Mouse (Mus musculus) embryonic facial prominence, embryonic 11.5 days (tissue): ENCODE measurements around the gene Mthfd2l. TPM values are rescaled to one million over a fixed set of nuclear protein-coding genes. Genes with fewer than 3 reads are reported as not detected.

Source experiments
- ATAC-seq: fragments of 200-750 bp; cut with Nextera tagmentation; replicated peaks from 2 replicates; pipeline ENCODE4 v1.8.0; 2017; ENCODE audit warnings: low read depth; ENCODE audit not compliant: insufficient number of reproducible peaks, low FRiP score, low TSS enrichment
- DNase-seq: peaks from one replicate; pipeline ENCODE4 v3.0.0-alpha.2; 2015; ENCODE audit warnings: low spot score
- H3K27ac ChIP-seq: fragments of 300-500 bp; sonication (generic); replicated peaks from 2 replicates; pipeline ENCODE4 v1.5.1; 2014; ENCODE audit warnings: mild to moderate bottlenecking, low read depth, low read length, control low read depth
- H3K27me3 ChIP-seq: fragments of 300-500 bp; sonication (generic); 2 replicates; pipeline ENCODE4 v1.6.1; 2014; ENCODE audit warnings: mild to moderate bottlenecking, low read length, moderate library complexity, mixed read lengths; ENCODE audit not compliant: control insufficient read depth, insufficient read depth
- H3K36me3 ChIP-seq: fragments of 300-500 bp; sonication (generic); replicated peaks from 2 replicates; pipeline ENCODE4 v1.6.1; 2014; ENCODE audit warnings: low read depth, mild to moderate bottlenecking, low read length, moderate library complexity, mixed read lengths; ENCODE audit not compliant: control insufficient read depth, insufficient read depth
- H3K4me1 ChIP-seq: fragments of 300-500 bp; sonication (generic); 2 replicates; pipeline ENCODE4 v1.6.1; 2014; ENCODE audit warnings: low read length, mixed read lengths; ENCODE audit not compliant: control insufficient read depth, insufficient read depth
- H3K4me2 ChIP-seq: fragments of 300-500 bp; sonication (generic); 2 replicates; pipeline ENCODE4 v1.6.1; 2014; ENCODE audit warnings: low read depth, mild to moderate bottlenecking, control low read depth, low read length, moderate library complexity
- H3K4me3 ChIP-seq: fragments of 300-500 bp; sonication (generic); 2 replicates; pipeline ENCODE4 v1.5.1; 2014; ENCODE audit warnings: low read depth, low read length, control low read depth
- H3K9ac ChIP-seq: fragments of 300-500 bp; sonication (generic); replicated peaks from 2 replicates; pipeline ENCODE4 v1.6.1; 2014; ENCODE audit warnings: mild to moderate bottlenecking, control low read depth, low read length
- H3K9me3 ChIP-seq: fragments of 300-500 bp; sonication (generic); replicated peaks from 2 replicates; pipeline ENCODE4 v1.6.1; 2016; ENCODE audit warnings: mild to moderate bottlenecking, low read length, inconsistent platforms, mixed read lengths; ENCODE audit not compliant: control insufficient read depth
- WGBS: fragments of 180-500 bp; shearing (Covaris S2); extraction: QIAGEN DNeasy Blood & Tissue Kit; methylation state at CpG from one replicate; pipeline ENCODE4 v1.1.7; 2014; 5-methylcytosine and 5-hydroxymethylcytosine counted together
- polyA plus RNA-seq: library from polyadenylated mRNA; unstranded; fragments of >200 nt; fragmentation: Nextera tagmentation; extraction: Ambion mirVana; gene quantifications from 2 replicates; pipeline ENCODE4 v1.2.1, GENCODE M21; 2014

Mthfd2l gene
- polyA plus RNA-seq, 1 experiment from 2014 or later = 102 TPM

DNA sequence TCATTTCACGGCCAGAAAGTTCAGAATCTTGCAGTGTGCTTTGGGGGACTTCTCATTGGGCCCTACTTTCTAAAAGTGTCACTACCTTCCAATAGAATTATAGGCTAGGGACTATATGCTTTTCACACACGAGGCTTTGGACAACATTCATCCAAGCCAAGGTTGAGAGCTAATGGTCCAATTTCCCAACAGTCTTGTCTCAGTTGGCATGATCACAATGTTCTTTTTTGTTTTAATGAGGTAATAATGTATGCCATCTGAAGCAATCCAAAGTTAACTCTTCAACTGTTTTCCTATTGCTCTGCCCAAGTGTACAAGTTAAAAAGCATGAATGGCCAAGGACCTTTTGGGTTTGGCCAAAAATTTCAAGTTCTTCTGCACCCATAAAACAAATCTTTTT, 11.4 kb upstream of the Mthfd2l start:
- ATAC-seq (no peak), DNase-seq (no peak)
- Histone ChIP-seq H3K9ac (no peak overlapping the region), H3K9me3 (no peaks in the 10 kb centered on the region), H3K4me1 (no peaks in the 10 kb centered on the region), H3K27ac (no peak overlapping the region), H3K4me3 (no peak overlapping the region), H3K4me2 (no peak overlapping the region), H3K36me3 (no peaks in the 10 kb centered on the region), H3K27me3 (no peaks in the 10 kb centered on the region)
- WGBS = 77% methylated on average over 2 of the region's 2 CpGs

DNA sequence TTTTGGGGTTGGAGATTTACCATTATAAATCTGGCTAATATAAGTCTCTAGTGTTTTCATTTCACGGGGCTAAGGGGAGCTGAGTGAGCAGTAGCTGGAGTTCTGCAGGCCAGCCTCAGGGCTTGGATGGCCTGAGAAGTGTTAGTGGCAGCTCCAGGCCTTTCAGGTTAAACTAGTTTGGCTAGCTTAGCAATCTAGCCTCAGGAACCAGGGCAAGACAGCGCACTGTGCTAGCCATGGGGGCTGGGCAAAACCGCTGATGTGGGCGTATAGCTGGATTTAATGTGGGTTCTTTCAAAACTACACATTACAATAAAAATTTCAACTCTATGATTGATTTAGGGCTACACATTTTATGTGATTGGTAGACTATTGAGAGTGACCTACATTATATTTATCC, 8.0 kb upstream of the Mthfd2l start:
- Histone ChIP-seq H3K9me3 (no peaks in the 10 kb centered on the region), H3K9ac (no peak overlapping the region), H3K4me3 (no peak overlapping the region), H3K27ac (no peak overlapping the region), H3K4me1 (no peaks in the 10 kb centered on the region), H3K36me3 (no peaks in the 10 kb centered on the region), H3K27me3 (no peaks in the 10 kb centered on the region), H3K4me2 (no peak overlapping the region)
- ATAC-seq (no peak), DNase-seq (no peak)
- 85% methylated on average over 4 of the region's 4 CpGs for WGBS

DNA sequence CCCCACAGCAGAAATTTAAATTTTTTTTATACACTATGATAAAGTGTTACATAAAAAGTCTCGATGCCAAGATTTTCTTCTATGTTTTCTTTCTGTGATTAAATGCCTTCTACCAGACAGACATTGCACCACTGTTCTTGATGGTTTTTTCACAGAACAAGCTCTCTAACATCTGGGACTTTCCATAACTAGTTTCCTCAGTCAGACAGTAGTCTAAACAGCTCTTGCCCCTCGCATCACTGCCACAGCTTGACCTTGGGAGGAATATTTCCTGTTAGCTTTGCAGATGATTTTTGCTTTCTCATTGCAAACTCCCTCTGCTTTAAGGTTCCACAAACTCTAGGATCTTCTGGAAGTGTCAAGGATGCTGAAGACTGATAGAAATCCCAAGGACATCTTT, 371 bp upstream of the Mthfd2l start:
- Histone ChIP-seq H3K4me1 (no peaks in the 10 kb centered on the region), H3K4me3 (peak overlapping the region; percentile 74), H3K36me3 (no peaks in the 10 kb centered on the region), H3K27ac (peak overlapping the region; percentile 98), H3K9ac (peak overlapping the region; percentile 97), H3K9me3 (no peaks in the 10 kb centered on the region), H3K27me3 (no peaks in the 10 kb centered on the region), H3K4me2 (peak overlapping the region; percentile 52)
- 47% methylated on average over 2 of the region's 2 CpGs for WGBS
- DNase-seq (no peak), ATAC-seq (peak; percentile 3; the same call in 1 of the 2 replicates)

DNA sequence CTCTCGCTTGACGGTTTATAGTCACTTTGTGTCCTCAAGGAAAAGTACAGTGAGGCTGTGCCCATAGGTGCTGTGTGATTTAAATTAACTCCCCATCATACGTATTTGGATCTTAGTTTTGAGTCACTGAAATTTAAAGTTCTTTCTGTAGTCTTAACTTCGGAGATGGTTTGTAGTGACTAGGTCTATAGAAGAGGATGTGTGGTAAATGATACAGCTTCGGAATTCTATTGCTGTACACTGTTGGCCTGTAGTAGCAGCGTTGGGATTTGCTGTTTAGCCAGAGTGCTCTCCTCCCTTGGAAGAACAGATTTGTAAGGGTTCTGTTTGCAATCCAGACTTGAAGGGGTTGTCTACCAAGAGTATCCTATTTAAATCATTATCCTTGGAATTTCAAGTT, 994 bp downstream of the Mthfd2l start:
- H3K4me1 ChIP-seq = no peaks in the 10 kb centered on the region
- peak; percentile 33 for DNase-seq
- H3K36me3 ChIP-seq = no peaks in the 10 kb centered on the region
- no peaks in the 10 kb centered on the region for H3K9me3 ChIP-seq
- H3K27ac ChIP-seq = peak overlapping the region; percentile 98
- peak overlapping the region; percentile 74 for H3K4me3 ChIP-seq
- no peaks in the 10 kb centered on the region for H3K27me3 ChIP-seq
- H3K4me2 ChIP-seq = peak overlapping the region; percentile 52
- peak; percentile 40; the same call in 1 of the 2 replicates for ATAC-seq
- WGBS = 3% methylated on average over 6 of the region's 6 CpGs
- peak overlapping the region; percentile 97 for H3K9ac ChIP-seq

DNA sequence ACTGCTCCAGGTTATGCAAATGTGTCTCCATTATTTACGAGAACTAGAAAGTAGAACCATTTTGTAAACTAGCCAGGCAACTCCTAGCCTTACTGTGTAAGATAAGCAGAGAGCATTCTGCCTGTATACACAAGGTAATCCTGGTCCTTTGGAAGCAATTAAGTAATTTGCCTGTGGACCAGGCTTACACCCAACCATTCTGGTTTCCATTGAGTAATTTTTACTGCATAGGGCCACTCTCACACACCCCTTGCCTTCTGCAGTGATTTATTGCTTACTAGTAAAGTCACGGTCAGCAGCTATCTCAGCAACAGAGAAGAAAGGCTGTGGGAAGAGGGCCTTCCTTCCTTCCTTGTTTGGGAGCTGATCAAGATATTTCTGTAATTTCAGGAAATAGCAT, 5.8 kb downstream of the Mthfd2l start:
- WGBS = 74% methylated on average over 2 of the region's 2 CpGs
- Histone ChIP-seq H3K36me3 (no peaks in the 10 kb centered on the region), H3K4me3 (no peak overlapping the region), H3K27ac (no peak overlapping the region), H3K9ac (no peak overlapping the region), H3K27me3 (no peaks in the 10 kb centered on the region), H3K4me2 (no peak overlapping the region), H3K9me3 (no peaks in the 10 kb centered on the region), H3K4me1 (no peaks in the 10 kb centered on the region)
- DNase-seq (no peak), ATAC-seq (no peak; the same call in 1 of the 2 replicates)

DNA sequence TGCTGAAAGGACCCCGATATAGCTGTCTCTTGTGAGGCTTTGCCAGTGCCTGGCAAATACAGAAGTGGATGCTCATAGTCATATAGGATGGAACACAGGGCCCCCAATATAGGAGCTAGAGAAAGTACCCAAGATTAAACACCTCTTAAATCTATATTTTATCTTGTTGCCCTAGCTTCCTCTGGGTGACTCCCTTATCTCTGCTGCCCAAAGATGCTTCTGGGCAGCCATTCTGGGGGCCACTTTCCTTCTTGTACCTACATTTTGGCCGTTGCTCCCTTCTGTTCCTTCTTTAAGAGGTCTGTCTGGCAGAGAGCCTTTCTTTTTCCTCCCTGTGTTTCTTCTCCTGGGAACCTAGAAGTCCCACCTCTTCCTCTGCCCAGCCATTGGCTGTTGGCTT, 14.5 kb downstream of the Mthfd2l start:
- no peak for ATAC-seq
- no peak overlapping the region for H3K9ac ChIP-seq
- no peak overlapping the region for H3K4me2 ChIP-seq
- no peaks in the 10 kb centered on the region for H3K36me3 ChIP-seq
- H3K9me3 ChIP-seq = no peaks in the 10 kb centered on the region
- no peak overlapping the region for H3K4me3 ChIP-seq
- H3K4me1 ChIP-seq = no peaks in the 10 kb centered on the region
- no peak for DNase-seq
- 91% methylated on average over 2 of the region's 2 CpGs for WGBS
- no peak overlapping the region for H3K27ac ChIP-seq
- H3K27me3 ChIP-seq = no peaks in the 10 kb centered on the region

DNA sequence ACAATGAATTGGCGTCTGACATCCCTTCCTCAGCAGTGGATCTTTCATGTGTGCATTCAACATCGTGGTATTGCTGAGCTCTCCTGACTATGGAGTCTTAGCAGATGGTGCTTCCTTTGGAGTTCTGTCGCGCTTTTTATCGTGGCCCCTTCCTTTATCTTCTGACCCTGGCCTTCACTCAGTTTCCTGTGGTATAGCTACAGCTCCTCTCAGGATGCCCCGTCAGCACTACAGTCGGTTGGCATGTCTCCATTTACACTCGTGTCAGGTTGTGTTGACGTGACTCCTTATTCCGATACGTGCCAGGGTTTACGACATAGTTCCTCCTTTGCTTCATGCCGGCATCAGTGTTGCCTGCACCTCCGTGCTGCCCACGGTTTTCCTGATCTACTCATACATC, 18.6 kb downstream of the Mthfd2l start:
- WGBS = 91% methylated on average over 15 of the region's 15 CpGs
- no peak for ATAC-seq

DNA sequence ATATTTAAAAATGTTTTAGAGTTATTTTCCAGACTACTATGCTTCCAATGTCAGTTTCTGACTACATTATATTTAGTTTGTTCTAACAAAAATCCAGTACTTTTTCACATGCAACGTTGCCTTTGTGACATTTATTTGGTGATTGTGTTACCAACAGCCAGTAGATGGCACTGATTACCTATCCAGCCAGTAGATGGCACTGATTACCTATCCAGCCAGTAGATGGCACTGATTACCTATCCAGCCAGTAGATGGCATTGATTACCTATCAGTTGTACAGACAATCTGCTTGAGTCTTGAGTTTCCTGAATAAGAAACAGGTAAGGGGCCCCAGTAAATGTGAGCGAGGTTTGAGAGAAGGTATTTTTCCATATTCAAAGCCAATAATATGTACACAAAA, 20.6 kb downstream of the Mthfd2l start:
- Histone ChIP-seq H3K27me3 (no peaks in the 10 kb centered on the region), H3K9ac (no peak overlapping the region), H3K9me3 (no peaks in the 10 kb centered on the region), H3K4me2 (no peak overlapping the region), H3K4me3 (no peak overlapping the region), H3K36me3 (no peaks in the 10 kb centered on the region), H3K4me1 (no peaks in the 10 kb centered on the region), H3K27ac (no peak overlapping the region)
- ATAC-seq = no peak
- WGBS = 43% methylated on average over 2 of the region's 2 CpGs
- DNase-seq = peak; percentile 9

More for the DNA sequence above, 18.6 kb downstream of the Mthfd2l start:
- no peaks in the 10 kb centered on the region for H3K36me3 ChIP-seq
- H3K27me3 ChIP-seq = no peaks in the 10 kb centered on the region
- H3K9me3 ChIP-seq = no peaks in the 10 kb centered on the region
- no peak overlapping the region for H3K27ac ChIP-seq
- no peaks in the 10 kb centered on the region for H3K4me1 ChIP-seq
- DNase-seq = no peak
- no peak overlapping the region for H3K9ac ChIP-seq
- H3K4me2 ChIP-seq = no peak overlapping the region
- H3K4me3 ChIP-seq = no peak overlapping the region
